Comparison of ENCODE assay signal across 10 mouse cellular contexts in the genomic region with DNA sequence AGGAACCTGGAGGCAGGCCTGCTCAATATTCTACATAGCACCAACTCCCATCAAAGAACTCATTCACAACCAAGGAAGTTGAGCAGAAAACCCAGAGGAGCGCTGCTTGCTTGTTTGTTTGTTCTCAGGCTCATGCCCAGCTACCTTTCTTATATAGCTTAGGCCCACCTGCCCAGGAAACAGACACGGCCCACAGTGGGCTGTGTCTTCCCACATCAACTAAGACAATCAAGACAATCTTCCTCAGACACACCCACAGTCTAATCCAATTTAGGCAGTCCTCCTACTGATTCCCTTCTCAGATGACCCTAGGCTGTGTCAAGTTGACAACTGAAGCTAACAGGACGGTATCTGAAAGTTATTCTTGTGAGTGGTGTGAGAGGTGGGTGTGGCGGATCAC. TPM values are rescaled to one million over a fixed set of nuclear protein-coding genes. Genes with fewer than 3 reads are reported as not detected.
DNase-seq lines count a peak whose midpoint lies in the region; ATAC-seq and TF ChIP-seq lines count a peak whose summit lies in the region.
"Had no signal": no experiment of that assay in that cellular context is flagged by ENCODE, and none has a peak within 500 bp of the region (broad histone marks: within the 10 kb centered on the region; RNA-seq: fewer than 3 reads in every experiment).

A gene (plus strand): TSS at position 301 of the 400 bp plus-strand sequence.

- no peaks in the 10 kb centered on the region for H3K4me1 ChIP-seq in liver, adult 2 months (ENCODE audit: control insufficient read depth, insufficient read depth, low read length)
- H3K4me1 ChIP-seq in forebrain, postnatal 0 days (ENCODE audit: insufficient read depth) = no peaks in the 10 kb centered on the region
- peaks cover 16% of the 10 kb centered on the region for H3K4me1 ChIP-seq in intestine, embryonic 15.5 days (replicated peaks)
- peaks cover 8% of the 10 kb centered on the region for H3K4me1 ChIP-seq in neural tube, embryonic 12.5 days

- no peak for ATAC-seq in forebrain, postnatal 0 days
- no peak for ATAC-seq in intestine, embryonic 15.5 days
- no peak for ATAC-seq in neural tube, embryonic 12.5 days (ENCODE audit: low FRiP score, low read depth)

- no peaks in the 10 kb centered on the region for H3K27me3 ChIP-seq in liver, adult 2 months (ENCODE audit: control insufficient read depth, insufficient read depth, low read length)
- peaks cover 35% of the 10 kb centered on the region for H3K27me3 ChIP-seq in forebrain, postnatal 0 days (ENCODE audit: insufficient read depth, low read length)
- peaks cover 43% of the 10 kb centered on the region for H3K27me3 ChIP-seq in intestine, embryonic 15.5 days (replicated peaks)
- H3K27me3 ChIP-seq in neural tube, embryonic 12.5 days (replicated peaks) = peaks cover 43% of the 10 kb centered on the region

- H3K4me3 ChIP-seq in liver, adult 2 months (ENCODE audit: insufficient read depth, low read depth, low read length) = peak within 1 kb of the TSS; percentile 62
- peak within 1 kb of the TSS; percentile 31 for H3K4me3 ChIP-seq in forebrain, postnatal 0 days (ENCODE audit: low read depth, low read length)
- peak within 1 kb of the TSS; percentile 46 for H3K4me3 ChIP-seq in intestine, embryonic 15.5 days (replicated peaks)
- H3K4me3 ChIP-seq in neural tube, embryonic 12.5 days = peak within 1 kb of the TSS; percentile 21

- 70% methylated on average over 4 of the region's 4 CpGs for WGBS in liver, adult 2 months
- 68% methylated on average over 4 of the region's 4 CpGs for WGBS in forebrain, postnatal 0 days
- WGBS in intestine, embryonic 15.5 days = 70% methylated on average over 4 of the region's 4 CpGs
- 67% methylated on average over 4 of the region's 4 CpGs for WGBS in neural tube, embryonic 12.5 days

- no peak for TF ChIP-seq POLR2A in liver, adult 2 months (IDR thresholded peaks at IDR 0.05; ENCODE audit: extremely low read depth, insufficient read depth, low read length)

- H3K27ac ChIP-seq in liver, adult 2 months (replicated peaks; ENCODE audit: insufficient read depth, low read depth, low read length) = no peak within 1 kb of the TSS
- H3K27ac ChIP-seq in forebrain, postnatal 0 days (ENCODE audit: low read depth, low read length) = no peak within 1 kb of the TSS
- H3K27ac ChIP-seq in intestine, embryonic 15.5 days = no peak within 1 kb of the TSS
- H3K27ac ChIP-seq in neural tube, embryonic 12.5 days = no peak within 1 kb of the TSS

- DNase-seq in liver, adult 2 months (ENCODE audit: extremely low read depth, low read depth, low spot score) = no peak
- DNase-seq in liver = no peak
- DNase-seq in forebrain, postnatal 0 days = no peak
- no peak for DNase-seq in urinary bladder, adult 2 months (ENCODE audit: low spot score)
- DNase-seq in layer of hippocampus, adult 18-20 months (ENCODE audit: low spot score in 2 of 2) = no peak
- no peak for DNase-seq in T-cell, adult 2 months (ENCODE audit: low spot score)

- no peaks in the 10 kb centered on the region for H3K36me3 ChIP-seq in liver, adult 2 months (ENCODE audit: control insufficient read depth, insufficient read depth, low read length)
- no peaks in the 10 kb centered on the region for H3K36me3 ChIP-seq in forebrain, postnatal 0 days (ENCODE audit: insufficient read depth)
- no peaks in the 10 kb centered on the region for H3K36me3 ChIP-seq in intestine, embryonic 15.5 days
- H3K36me3 ChIP-seq in neural tube, embryonic 12.5 days = no peaks in the 10 kb centered on the region
- H3K36me3 ChIP-seq: G1E had no signal

- peak within 1 kb of the TSS; percentile 56 for H3K4me2 ChIP-seq in forebrain, postnatal 0 days (ENCODE audit: low read depth)
- peak within 1 kb of the TSS; percentile 82 for H3K4me2 ChIP-seq in intestine, embryonic 15.5 days (replicated peaks)
- peak within 1 kb of the TSS; percentile 58 for H3K4me2 ChIP-seq in neural tube, embryonic 12.5 days (replicated peaks)

- H3K9me3 ChIP-seq in forebrain, postnatal 0 days (ENCODE audit: low read length) = no peaks in the 10 kb centered on the region
- H3K9me3 ChIP-seq in intestine, embryonic 15.5 days = no peaks in the 10 kb centered on the region
- no peaks in the 10 kb centered on the region for H3K9me3 ChIP-seq in neural tube, embryonic 12.5 days
- H3K9me3 ChIP-seq: G1E had no signal

- H3K79me2 ChIP-seq in liver, adult 2 months (ENCODE audit: control insufficient read depth, insufficient read depth, low read length) = no peaks in the 10 kb centered on the region

- no peak for TF ChIP-seq CTCF in liver, adult 2 months (IDR thresholded peaks at IDR 0.05; ENCODE audit: low read depth, low read length)
- TF ChIP-seq CTCF in forebrain, postnatal 0 days (IDR thresholded peaks at IDR 0.05; ENCODE audit: low read depth) = no peak

- peak within 1 kb of the TSS; percentile 64 for H3K9ac ChIP-seq in liver, adult 2 months (ENCODE audit: low read depth, low read length)
- H3K9ac ChIP-seq in forebrain, postnatal 0 days = 0 out of 2 replicates have a peak within 1 kb of the TSS, but pooled peaks have one; percentile 22
- peak within 1 kb of the TSS; percentile 39 for H3K9ac ChIP-seq in intestine, embryonic 15.5 days
- H3K9ac ChIP-seq in neural tube, embryonic 12.5 days = no peak within 1 kb of the TSS

RNA-seq across cellular contexts. Expression of the gene that starts here (rescaled TPM):
- 1.3 and 3.4 TPM in 2 replicates for total RNA-seq in liver, adult 2 months (2014; rRNA removed)
- 0.91 and 2.5 TPM in 2 replicates for polyA plus RNA-seq in liver, adult 2 months (2012; rRNA removed)
- total RNA-seq in forebrain, postnatal 0 days (2014; rRNA removed) = 0.77 and 1.00 TPM in 2 replicates
- 1.1 and 2.0 TPM in 2 replicates for polyA plus RNA-seq in forebrain, postnatal 0 days (2015; fragmentation: Nextera tagmentation; extraction: Ambion mirVana)
- 7.9 and 9.9 TPM in 2 replicates for polyA plus RNA-seq in intestine, embryonic 15.5 days (2015; fragmentation: Nextera tagmentation; extraction: Ambion mirVana)
- polyA plus RNA-seq in neural tube, embryonic 12.5 days (2016; fragmentation: Nextera tagmentation; extraction: Ambion mirVana) = 0.99 and 2.0 TPM in 2 replicates
- polyA plus RNA-seq in urinary bladder, adult 2 months (2012; rRNA removed) = 1.0 and 1.5 TPM in 2 replicates
- under 1 TPM; 0.28 to 0.40 TPM for total RNA-seq in layer of hippocampus, adult 18-20 months (2021)
- total RNA-seq: G1E; megakaryocyte progenitor cell, adult 5-6 weeks had no signal
- polyA plus RNA-seq: G1E had no signal
